Mouse (Mus musculus) megakaryocyte, embryonic 14.5 days (primary cell): ENCODE data around the gene Olfr1247. TPM values are rescaled to one million over a fixed set of nuclear protein-coding genes. Genes with fewer than 3 reads are reported as not detected.
"Not testable (repeated sequence)": the region's sequence is repeated elsewhere in the genome, so short reads cannot be mapped to it uniquely, and the experiment has no call there.

Experiments
- H3K27me3 ChIP-seq: replicated peaks from 2 replicates; pipeline ENCODE3; 2012; ENCODE audit warnings: inconsistent platforms
- H3K36me3 ChIP-seq: replicated peaks from 2 replicates; pipeline ENCODE3; 2012; ENCODE audit warnings: low read length, inconsistent platforms, mixed read lengths
- H3K4me1 ChIP-seq: 2 replicates; pipeline ENCODE4 v1.6.1; 2012; ENCODE audit warnings: inconsistent platforms
- H3K4me3 ChIP-seq: replicated peaks from 2 replicates; pipeline ENCODE3; 2012; ENCODE audit warnings: moderate library complexity, mild to moderate bottlenecking, inconsistent platforms
- H3K9me3 ChIP-seq: 2 replicates; pipeline ENCODE4 v1.6.1; 2012; ENCODE audit warnings: inconsistent platforms
- FLI1 ChIP-seq: IDR thresholded peaks from 2 replicates; pipeline ENCODE4 v1.6.1; 2012; ENCODE audit warnings: low read length, inconsistent platforms, mixed read lengths
- GATA1 ChIP-seq: IDR thresholded peaks from 3 replicates; pipeline ENCODE4 v1.6.1; 2012; ENCODE audit warnings: mixed read lengths, low read length, inconsistent platforms, borderline replicate concordance
- polyA plus RNA-seq: library from polyadenylated mRNA; stranded (reverse); fragments of >175 nt; gene quantifications from 2 replicates; pipeline ENCODE4 v1.2.3, GENCODE M21; 2012; ENCODE audit warnings: low replicate concordance; ENCODE audit not compliant: insufficient read depth

Olfr1247 gene
- polyA plus RNA-seq, result 0.01 TPM in 1 of 2 replicates, not detected in the other

- TF ChIP-seq FLI1 (no peak), GATA1 (no peak)
- Histone ChIP-seq H3K36me3 (no peaks in the 10 kb centered on the region), H3K9me3 (peaks cover 3% of the 10 kb centered on the region; the same call in 1 of the 2 replicates), H3K4me3 (no peak within 1 kb of the TSS), H3K4me1 (no peaks in the 10 kb centered on the region), H3K27me3 (no peaks in the 10 kb centered on the region)
Measured at GRCm38 (mm10) chr2:89614030-89614429, at the start of gene Olfr1247. TSS of gene Olfr1247 (minus strand) at chr2:89614130.

GRCm38 (mm10) chr2:89661367-89661766 is 47.4 kb upstream of the Olfr1247 start, which contains the start of gene Olfr1250:
TSS of gene Olfr1250 (minus strand) at chr2:89661467.
- H3K27me3 ChIP-seq, result no peaks in the 10 kb centered on the region
- H3K4me3 ChIP-seq, result no peak within 1 kb of the TSS
- no peaks in the 10 kb centered on the region for H3K36me3 ChIP-seq
- TF ChIP-seq GATA1, result no peak
- TF ChIP-seq FLI1, result no peak
- H3K4me1 ChIP-seq, result no peaks in the 10 kb centered on the region
- no peaks in the 10 kb centered on the region for H3K9me3 ChIP-seq

- no peak for TF ChIP-seq GATA1
- TF ChIP-seq FLI1, result no peak
- no peaks in the 10 kb centered on the region for H3K27me3 ChIP-seq
- H3K4me3 ChIP-seq, result no peak within 1 kb of the TSS
- H3K9me3 ChIP-seq, result no peaks in the 10 kb centered on the region
- no peaks in the 10 kb centered on the region for H3K36me3 ChIP-seq
- H3K4me1 ChIP-seq, result no peaks in the 10 kb centered on the region
Measured at GRCm38 (mm10) chr2:89634883-89635282, 21.0 kb upstream of the Olfr1247 start, which contains the start of gene Olfr1249. TSS of gene Olfr1249 (minus strand) at chr2:89634983.

DNA sequence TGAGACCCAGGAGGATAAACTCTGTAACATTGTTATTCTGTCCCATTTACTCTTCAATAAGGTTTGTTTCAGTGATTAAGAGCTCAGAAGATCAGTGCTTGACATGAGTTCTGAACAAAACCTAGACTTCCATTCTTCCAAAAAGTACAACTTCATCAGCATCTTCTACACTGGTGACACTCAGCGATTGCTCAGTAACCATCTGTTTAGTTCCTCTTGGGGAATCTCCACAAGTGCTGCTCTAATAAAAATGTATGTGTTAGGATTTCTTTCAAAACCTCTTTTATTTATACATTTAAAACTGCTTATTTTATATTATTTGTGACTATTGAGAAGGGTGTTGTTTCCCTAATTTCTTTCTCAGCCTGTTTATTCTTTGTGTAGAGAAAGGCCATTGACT is 4.2 kb upstream of the Olfr1247 start, which contains the start of gene Olfr1248:
Gene Olfr1248 (minus strand): TSS at position 101 of the 400 bp plus-strand sequence.
- H3K36me3 ChIP-seq, H3K27me3 ChIP-seq, H3K9me3 ChIP-seq, H3K4me1 ChIP-seq, H3K4me3 ChIP-seq: not testable (repeated sequence)

- no peaks in the 10 kb centered on the region for H3K4me1 ChIP-seq
- no peaks in the 10 kb centered on the region for H3K36me3 ChIP-seq
- TF ChIP-seq GATA1, result no peak
- TF ChIP-seq FLI1, result no peak
- H3K4me3 ChIP-seq, result no peak within 1 kb of the TSS
- H3K27me3 ChIP-seq, result no peaks in the 10 kb centered on the region
- H3K9me3 ChIP-seq, result no peaks in the 10 kb centered on the region
Measured at GRCm38 (mm10) chr2:89593057-89593456, 20.9 kb downstream of the Olfr1247 start, which contains the start of gene Olfr1246. TSS of gene Olfr1246 (minus strand) at chr2:89593157.

DNA sequence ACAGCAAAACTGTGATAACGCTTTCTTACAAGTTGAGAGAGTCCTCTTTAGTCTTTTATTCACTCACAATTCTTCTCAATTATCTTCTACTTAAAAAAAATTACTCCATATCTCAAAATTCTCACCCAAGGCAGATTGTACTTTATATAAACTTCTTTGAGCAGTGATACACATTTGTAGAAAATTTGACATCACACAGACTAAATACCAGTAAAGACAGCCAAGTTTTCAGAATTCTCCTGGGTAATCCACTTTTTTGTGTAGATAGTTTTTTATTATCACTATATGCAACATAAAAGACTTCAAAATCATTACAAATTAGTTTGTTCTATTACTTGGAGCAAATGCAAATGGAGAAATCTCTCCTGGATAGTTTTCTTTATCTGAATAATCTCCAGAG is 35.6 kb downstream of the Olfr1247 start, which contains the start of gene Olfr1245:
Gene Olfr1245 (minus strand): TSS at position 101 of the 400 bp plus-strand sequence.
- Histone ChIP-seq H3K36me3 (no peaks in the 10 kb centered on the region), H3K4me1 (no peaks in the 10 kb centered on the region), H3K4me3 (no peak within 1 kb of the TSS), H3K27me3 (no peaks in the 10 kb centered on the region), H3K9me3 (no peaks in the 10 kb centered on the region)
- TF ChIP-seq FLI1 (no peak), GATA1 (no peak)

- not testable (repeated sequence) for H3K4me3 ChIP-seq, H3K36me3 ChIP-seq, H3K9me3 ChIP-seq, H3K27me3 ChIP-seq, H3K4me1 ChIP-seq
Measured at GRCm38 (mm10) chr2:89562706-89563105, 51.2 kb downstream of the Olfr1247 start.

Other genes with a start within 250 kb of the Olfr1247 start
- not detected in 2 replicates for gene Olfr1234, start 249.3 kb downstream of the Olfr1247 start, polyA plus RNA-seq
- not detected in 2 replicates for gene Olfr1238, start 204.5 kb downstream of the Olfr1247 start, polyA plus RNA-seq
- gene Olfr1239, start 193.7 kb downstream of the Olfr1247 start, polyA plus RNA-seq, result not detected in 2 replicates
- 0.07 TPM in 1 of 2 replicates, not detected in the other for gene Olfr1240, start 171.1 kb downstream of the Olfr1247 start, polyA plus RNA-seq
- gene Olfr1241, start 127.0 kb downstream of the Olfr1247 start, polyA plus RNA-seq, result not detected in 2 replicates
- not detected in 2 replicates for gene Olfr1242, start 115.8 kb downstream of the Olfr1247 start, polyA plus RNA-seq
- 2.7 TPM in 1 of 2 replicates, not detected in the other for gene Olfr1243, start 82.6 kb downstream of the Olfr1247 start, polyA plus RNA-seq
- not detected in 2 replicates for gene Olfr1245, start 35.7 kb downstream of the Olfr1247 start, polyA plus RNA-seq
- not detected in 2 replicates for gene Olfr1246, start 21.0 kb downstream of the Olfr1247 start, polyA plus RNA-seq
- gene Olfr1248, start 4.1 kb upstream of the Olfr1247 start, polyA plus RNA-seq, result not detected in 2 replicates
- gene Olfr1249, start 20.9 kb upstream of the Olfr1247 start, polyA plus RNA-seq, result not detected in 2 replicates
- gene Olfr1250, start 47.3 kb upstream of the Olfr1247 start, polyA plus RNA-seq, result not detected in 2 replicates
- not detected in 2 replicates for gene Olfr1251, start 57.8 kb upstream of the Olfr1247 start, polyA plus RNA-seq
- not detected in 2 replicates for gene Olfr1252, start 110.9 kb upstream of the Olfr1247 start, polyA plus RNA-seq
- gene Olfr1253, start 143.0 kb upstream of the Olfr1247 start, polyA plus RNA-seq, result not detected in 2 replicates
- not detected in 2 replicates for gene Olfr1254, start 179.5 kb upstream of the Olfr1247 start, polyA plus RNA-seq
- not detected in 2 replicates for gene Olfr1255, start 197.9 kb upstream of the Olfr1247 start, polyA plus RNA-seq
- not detected in 2 replicates for gene Olfr1256, start 227.4 kb upstream of the Olfr1247 start, polyA plus RNA-seq
- gene Olfr48, start 234.1 kb upstream of the Olfr1247 start, polyA plus RNA-seq, result not detected in 2 replicates